Mouse (Mus musculus) mesoderm, embryonic 11.5 days (tissue): Measurements from ENCODE around the gene Gm28048.

ENCODE experiments used
- DNase-seq: peaks from one replicate; pipeline ENCODE4 v3.0.0-alpha.2; 2012; ENCODE audit warnings: low read depth, low spot score

Gene Gm28048

GRCm38 (mm10) chr11:22891242-22891641 is 90.6 kb downstream of the Gm28048 start:
- no peak for DNase-seq

DNA sequence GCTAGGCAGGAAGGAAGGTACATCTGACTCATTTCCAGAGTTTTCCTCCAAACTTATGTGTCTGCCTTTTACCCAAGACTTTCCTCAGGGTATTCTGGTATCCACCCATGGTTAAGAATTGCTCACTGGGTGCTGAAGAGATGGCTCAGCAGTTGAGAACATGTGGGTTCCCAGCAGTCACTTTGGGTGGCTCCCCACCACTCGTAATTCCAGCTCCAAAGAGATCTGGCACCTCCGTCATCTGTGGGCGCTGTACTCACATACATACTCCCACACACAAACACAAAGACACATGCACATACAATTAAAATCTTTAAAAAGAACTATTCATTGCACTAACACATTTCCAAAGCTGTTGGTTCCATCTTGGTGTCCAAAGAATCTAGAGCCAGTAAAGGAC is 92.7 kb downstream of the Gm28048 start:
- no peak for DNase-seq

- DNase-seq = no peak
These were observed 94.9 kb downstream of the Gm28048 start for GRCm38 (mm10) chr11:22886991-22887390.

- DNase-seq = no peak
These were observed 96.5 kb downstream of the Gm28048 start for GRCm38 (mm10) chr11:22885350-22885749.

DNA sequence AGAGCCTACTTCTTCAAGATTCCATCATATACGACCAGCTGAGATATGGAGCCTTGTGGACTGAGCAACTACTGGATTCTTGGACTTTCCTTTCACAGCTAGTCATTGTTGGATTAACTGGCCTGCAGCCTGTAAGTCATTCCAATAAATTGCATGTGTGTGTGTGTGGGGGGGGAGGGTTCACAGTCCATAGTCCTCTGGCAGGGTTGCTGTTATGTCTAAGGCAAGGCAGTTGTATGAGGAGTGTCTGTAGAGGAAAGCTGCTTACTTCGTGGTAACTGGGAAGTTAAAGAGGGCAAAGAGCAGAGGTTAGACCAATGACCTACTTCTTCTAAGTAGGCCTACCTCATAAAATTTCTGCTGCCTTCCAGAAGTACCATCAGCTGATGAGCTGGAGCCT is 98.2 kb downstream of the Gm28048 start:
- DNase-seq = no peak

GRCm38 (mm10) chr11:22882926-22883325 is 99.0 kb downstream of the Gm28048 start:
- DNase-seq = no peak

DNA sequence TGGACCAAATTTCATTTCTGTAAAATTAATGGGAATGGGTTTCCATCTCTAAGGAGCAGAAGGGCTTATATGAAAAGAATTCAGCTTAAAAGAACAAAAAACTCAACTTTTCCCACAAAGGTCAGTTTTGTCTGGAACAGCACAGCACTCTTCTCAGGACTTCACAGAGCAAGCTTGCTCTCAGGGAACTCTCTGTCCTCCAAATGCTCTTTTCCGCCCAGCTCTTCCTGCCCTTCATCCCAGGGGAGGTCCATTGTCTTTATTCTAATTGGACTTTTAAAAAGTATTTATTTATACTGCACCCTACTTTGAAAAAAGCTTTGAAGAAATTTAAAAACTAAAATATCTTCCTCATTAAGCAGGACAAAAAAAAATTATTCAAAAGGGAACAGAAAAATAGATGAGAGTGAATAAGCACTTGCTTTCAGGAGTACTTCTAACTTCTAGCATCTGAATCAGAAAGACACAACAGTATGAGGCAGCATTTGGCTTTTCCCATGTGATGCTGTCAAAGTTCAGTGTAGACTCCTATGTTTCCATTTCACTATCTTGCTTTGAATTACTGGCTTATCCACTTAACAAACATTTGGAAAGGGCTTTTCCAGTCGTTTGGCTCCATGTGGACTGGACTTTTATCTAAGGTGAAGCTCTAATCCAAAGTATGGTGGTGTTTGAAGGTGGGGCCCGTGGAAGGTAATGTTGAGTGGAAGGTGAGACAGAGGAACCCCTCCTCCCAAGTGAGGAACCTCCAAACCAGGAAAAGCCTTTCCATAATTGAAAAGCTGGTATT is 101.3 kb downstream of the Gm28048 start:
- DNase-seq = no peak

DNA sequence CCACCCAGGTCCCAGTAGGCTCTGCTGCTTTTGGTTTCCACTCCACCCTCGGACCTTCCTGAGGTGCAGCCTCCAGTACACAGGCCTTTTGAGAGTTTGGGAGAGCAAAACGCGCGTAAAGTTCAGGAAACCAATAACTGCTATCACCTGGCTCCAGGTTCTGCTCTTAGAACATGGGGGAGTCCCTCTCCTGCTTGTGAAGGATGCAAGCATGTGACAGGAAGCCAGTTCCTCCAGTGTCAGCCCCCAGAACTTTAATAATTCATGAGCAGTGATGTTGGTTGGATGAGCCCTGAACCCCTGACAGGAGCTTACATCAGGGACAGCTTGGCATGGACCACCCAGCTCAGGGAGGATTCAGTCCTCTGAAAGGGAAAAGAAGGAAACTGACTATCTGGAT is 102.2 kb downstream of the Gm28048 start:
- no peak for DNase-seq

DNA sequence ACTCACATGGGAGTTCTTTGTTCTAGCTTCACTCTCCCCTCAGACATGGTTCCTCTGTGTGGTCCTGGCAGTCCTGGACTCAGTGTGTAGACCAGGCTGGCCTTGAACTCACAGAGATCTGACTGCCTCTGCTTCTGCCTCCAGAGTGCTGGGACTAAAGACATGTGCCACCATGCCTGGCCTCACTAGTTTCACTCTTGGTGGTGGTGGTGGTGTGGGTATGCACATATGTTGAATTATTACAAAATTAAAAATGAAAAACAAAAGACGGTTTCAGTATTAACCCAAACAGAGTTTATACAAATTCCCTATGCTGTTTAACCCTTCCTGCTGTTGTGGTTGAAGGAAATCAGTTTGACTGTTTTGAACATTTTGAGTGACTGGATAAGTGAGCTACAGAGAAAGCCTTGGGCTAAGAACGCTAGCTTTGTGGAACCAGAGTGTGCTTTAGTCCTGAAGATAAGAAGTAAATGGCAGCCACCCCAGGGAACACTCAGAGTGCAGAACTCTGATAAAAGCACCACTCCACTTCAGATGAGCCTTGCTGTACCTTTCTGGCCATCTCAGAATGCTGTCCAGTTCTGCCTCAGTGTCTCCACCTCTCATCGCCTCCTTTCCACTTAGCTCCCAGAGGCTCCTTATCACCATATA is 105.1 kb downstream of the Gm28048 start:
- DNase-seq = no peak

- DNase-seq = no peak
These were observed 106.6 kb downstream of the Gm28048 start for GRCm38 (mm10) chr11:22875279-22875678.

- DNase-seq = no peak
These were observed 107.1 kb downstream of the Gm28048 start for GRCm38 (mm10) chr11:22874747-22875146.

DNA sequence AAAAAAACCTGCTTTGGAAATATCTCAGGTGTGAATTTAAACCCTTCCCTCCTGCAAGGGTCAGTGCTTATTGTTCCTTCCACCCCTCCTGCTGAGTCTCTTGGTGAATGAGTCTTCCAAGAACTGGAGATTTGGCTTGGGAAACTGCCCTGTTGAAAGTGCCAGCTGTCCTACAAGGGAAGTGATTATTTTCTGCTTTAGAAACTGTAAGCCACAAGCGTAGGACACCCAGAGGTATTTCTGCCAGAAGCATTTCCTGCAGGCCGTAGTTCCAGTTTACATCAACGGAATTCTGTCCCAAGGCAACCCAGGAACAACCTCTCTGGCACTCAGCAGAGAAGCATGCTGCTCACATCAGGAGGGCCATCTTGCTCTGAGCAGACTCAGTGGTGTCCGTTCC is 108.5 kb downstream of the Gm28048 start:
- DNase-seq = no peak

DNA sequence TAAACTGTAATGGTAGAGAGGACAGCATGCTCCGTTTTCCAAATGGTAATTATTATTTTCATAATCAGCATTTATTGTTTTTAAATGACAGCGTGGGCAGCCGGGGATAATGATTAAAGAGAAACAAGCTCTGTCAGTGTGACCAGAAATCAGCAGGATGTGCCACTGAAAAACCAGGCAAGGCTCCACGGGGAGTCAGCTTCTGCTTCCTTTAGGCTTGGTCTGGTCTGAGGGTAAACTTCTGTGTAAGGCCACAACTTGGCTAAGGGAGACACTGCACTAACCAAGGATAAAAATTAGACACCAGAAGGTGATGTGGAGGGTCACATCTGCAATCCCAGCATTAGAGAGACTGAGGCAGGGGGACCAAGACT is 109.6 kb downstream of the Gm28048 start:
- no peak for DNase-seq

DNA sequence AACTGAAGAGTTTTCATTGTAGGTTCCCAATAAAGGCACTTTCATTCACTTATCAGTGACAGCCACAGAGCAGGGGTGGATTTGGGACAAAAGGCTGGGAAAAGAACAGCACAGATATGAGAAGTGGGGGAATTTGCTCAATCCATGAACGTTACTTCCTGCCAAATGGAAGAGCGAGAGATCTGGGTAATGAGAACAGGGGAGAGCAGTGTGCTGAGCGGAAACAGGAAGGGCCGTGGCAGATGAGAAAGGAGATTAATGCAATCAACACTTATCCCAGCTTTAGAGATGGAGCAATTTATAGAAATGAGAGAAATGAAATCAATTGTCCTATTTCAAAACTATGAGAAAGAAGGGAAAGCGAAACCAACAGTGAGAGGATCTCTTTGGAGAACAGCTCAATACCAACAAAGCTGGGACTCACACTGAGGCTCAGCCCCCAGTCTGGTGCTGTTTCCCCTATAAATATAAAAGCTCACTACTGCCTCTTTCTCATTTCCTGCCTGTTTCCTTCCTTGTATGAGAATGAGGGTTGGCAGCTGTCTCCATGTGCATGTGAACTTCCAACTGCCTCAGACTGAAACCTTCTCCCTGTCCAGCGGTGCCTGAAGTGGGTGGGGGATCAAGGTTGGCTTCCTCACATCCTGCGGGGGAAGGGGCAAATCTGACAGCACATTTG is 110.1 kb downstream of the Gm28048 start:
- no peak for DNase-seq

DNA sequence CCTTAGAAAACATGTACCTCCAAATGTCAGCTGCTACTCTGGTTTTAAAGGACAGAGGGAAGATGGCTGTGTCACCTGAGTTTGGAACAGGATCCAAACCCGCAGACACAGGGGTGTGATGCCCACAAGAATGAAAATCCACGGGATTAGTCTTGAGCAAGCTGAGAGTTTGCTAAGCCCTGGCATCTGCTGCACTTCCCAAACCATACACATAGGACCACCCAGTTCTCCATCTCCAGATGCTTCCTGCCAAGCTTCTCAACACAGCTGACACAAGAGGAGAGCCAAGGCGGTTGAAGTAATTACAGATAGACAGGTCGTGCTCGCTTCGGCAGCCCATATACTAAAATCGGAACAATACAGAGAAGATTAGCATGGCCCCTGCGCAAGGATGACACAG is 113.3 kb downstream of the Gm28048 start:
- DNase-seq = no peak

GRCm38 (mm10) chr11:22867691-22868090 is 114.2 kb downstream of the Gm28048 start:
- DNase-seq = no peak

DNA sequence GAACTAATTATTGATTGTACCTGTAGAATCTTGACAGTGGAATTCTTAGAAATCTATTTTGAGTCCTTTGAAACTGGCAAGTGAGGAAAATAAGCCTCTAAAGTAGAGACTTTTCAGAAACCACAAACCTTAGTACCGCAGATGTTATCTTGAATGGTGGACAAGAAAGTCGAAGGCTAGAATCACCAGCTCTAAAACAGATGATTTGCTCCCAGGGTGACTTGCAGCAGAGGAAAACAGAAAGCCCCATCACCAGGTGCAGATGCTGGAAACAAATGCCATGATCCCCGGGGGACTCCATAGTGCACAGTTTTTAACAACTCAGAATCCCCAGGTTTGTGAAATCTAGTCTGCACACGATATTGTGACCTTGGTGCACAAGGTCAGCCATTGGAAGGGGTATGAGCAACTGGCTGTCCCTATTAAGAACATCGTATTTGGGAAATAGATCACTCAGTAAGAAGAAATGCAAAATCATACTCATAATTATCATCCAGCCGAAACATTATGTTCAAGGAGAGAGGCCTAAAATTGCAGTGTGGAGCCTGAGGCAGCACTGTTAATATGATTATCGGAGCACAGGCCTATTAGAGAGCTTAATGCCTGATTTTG is 116.1 kb downstream of the Gm28048 start:
- DNase-seq = no peak

GRCm38 (mm10) chr11:22864305-22865060 is 117.4 kb downstream of the Gm28048 start:
- no peak for DNase-seq

DNA sequence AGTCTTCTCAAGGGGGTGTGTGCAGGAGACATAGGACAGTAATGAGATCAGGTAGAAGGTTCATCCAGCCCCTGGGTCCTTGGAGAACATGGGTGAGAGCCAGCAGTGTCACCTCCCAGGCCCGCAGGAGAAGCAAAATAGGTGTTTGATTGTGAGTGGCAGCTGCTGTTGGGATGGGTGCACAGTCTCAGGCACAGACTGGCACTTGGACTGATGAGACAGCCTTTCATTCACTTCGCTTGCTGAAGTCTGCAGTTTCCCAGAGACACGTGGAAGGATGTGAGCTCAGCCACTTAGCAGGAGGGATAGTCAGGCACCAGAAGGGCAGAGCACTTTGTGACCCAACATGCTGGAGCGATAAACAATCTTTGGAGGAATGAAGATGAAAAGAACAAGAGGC is 118.3 kb downstream of the Gm28048 start:
- no peak for DNase-seq

GRCm38 (mm10) chr11:22861315-22861714 is 120.6 kb downstream of the Gm28048 start:
- DNase-seq = no peak

GRCm38 (mm10) chr11:22860335-22861227 is 121.3 kb downstream of the Gm28048 start, which contains the start of gene B3gnt2:
Gene B3gnt2, minus strand, starts transcription at chr11:22860961.
- no peak for DNase-seq
